Mouse (Mus musculus): Measurements from ENCODE around the gene Katnb1. TPM values are rescaled to one million over a fixed set of nuclear protein-coding genes. Genes with fewer than 3 reads are reported as not detected.

Gene Katnb1
- polyA plus RNA-seq, 1 experiment from 2014 or later: 8.2 TPM

DNA sequence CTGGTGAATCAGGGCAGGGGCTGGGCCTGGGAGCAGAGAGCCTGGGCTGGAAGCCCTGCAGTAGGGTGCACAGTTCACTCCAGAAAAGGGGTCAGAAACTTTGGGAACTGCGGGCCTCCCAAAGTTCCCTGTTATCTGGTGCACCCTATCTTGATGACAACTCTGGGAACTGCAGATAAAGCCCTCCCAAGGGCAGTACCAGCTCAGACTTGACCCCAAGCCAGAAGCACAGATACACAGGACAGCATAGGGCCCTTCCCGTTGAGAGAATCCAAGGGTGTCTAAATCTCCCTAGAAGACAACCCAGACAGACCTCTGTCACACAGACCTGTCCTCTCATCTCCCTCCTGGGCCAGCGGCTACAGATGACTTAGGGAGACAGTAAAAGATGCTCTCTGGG is 69.6 kb downstream of the Katnb1 start:
- no peak overlapping the region for H3K4me3 ChIP-seq (ENCODE audit: low read depth, low read length)
- no peak overlapping the region for H3K9ac ChIP-seq (ENCODE audit: low read depth, low read length)
- no peak overlapping the region for H3K4me2 ChIP-seq (ENCODE audit: low read depth, low read length)
- H3K27me3 ChIP-seq (ENCODE audit: control insufficient read depth, insufficient read depth, low read depth, low read length): no peaks in the 10 kb centered on the region; the same call in 1 of the 2 replicates
- ATAC-seq (ENCODE audit: low read depth): no peak
- no peaks in the 10 kb centered on the region for H3K36me3 ChIP-seq (ENCODE audit: control insufficient read depth, insufficient read depth)
- H3K27ac ChIP-seq (ENCODE audit: low read length): no peak overlapping the region
- WGBS (ENCODE audit: insufficient replicate concordance): 55% methylated on average over 3 of the region's 3 CpGs
- H3K9me3 ChIP-seq (replicated peaks; ENCODE audit: control insufficient read depth, low read length): no peaks in the 10 kb centered on the region
- peaks cover 7% of the 10 kb centered on the region for H3K4me1 ChIP-seq (ENCODE audit: control insufficient read depth, low read depth, low read length)

Other genes starting within 250 kb of the Katnb1 start
- gene Coq9, start 242.9 kb upstream of the Katnb1 start, polyA plus RNA-seq (2015; fragmentation: Nextera tagmentation; extraction: Ambion mirVana): 55.3 and 61.8 TPM in 2 replicates
- 37.5 TPM in 2 replicates for gene Ciapin1, start 242.8 kb upstream of the Katnb1 start, polyA plus RNA-seq (2015; fragmentation: Nextera tagmentation; extraction: Ambion mirVana)
- 65.7 and 67.0 TPM in 2 replicates for gene Polr2c, start 223.7 kb upstream of the Katnb1 start, polyA plus RNA-seq (2015; fragmentation: Nextera tagmentation; extraction: Ambion mirVana)
- gene Dok4, start 204.9 kb upstream of the Katnb1 start, polyA plus RNA-seq (2015; fragmentation: Nextera tagmentation; extraction: Ambion mirVana): 7.8 and 9.4 TPM in 2 replicates
- gene Ccdc102a, start 163.1 kb upstream of the Katnb1 start, polyA plus RNA-seq (2015; fragmentation: Nextera tagmentation; extraction: Ambion mirVana): 1.4 and 1.6 TPM in 2 replicates
- 0.37 and 0.39 TPM in 2 replicates for gene Adgrg5, start 157.5 kb upstream of the Katnb1 start, polyA plus RNA-seq (2015; fragmentation: Nextera tagmentation; extraction: Ambion mirVana)
- gene Adgrg1, start 106.4 kb upstream of the Katnb1 start, polyA plus RNA-seq (2015; fragmentation: Nextera tagmentation; extraction: Ambion mirVana): 45.0 and 50.6 TPM in 2 replicates
- 8.3 and 9.1 TPM in 2 replicates for gene Adgrg3, start 63.5 kb upstream of the Katnb1 start, polyA plus RNA-seq (2015; fragmentation: Nextera tagmentation; extraction: Ambion mirVana)
- 0.44 and 0.50 TPM in 2 replicates for gene Drc7, start 26.1 kb upstream of the Katnb1 start, polyA plus RNA-seq (2015; fragmentation: Nextera tagmentation; extraction: Ambion mirVana)
- 5.1 and 5.5 TPM in 2 replicates for gene Kifc3, start 121.6 kb downstream of the Katnb1 start, polyA plus RNA-seq (2015; fragmentation: Nextera tagmentation; extraction: Ambion mirVana)
- gene Cngb1, start 225.4 kb downstream of the Katnb1 start, polyA plus RNA-seq (2015; fragmentation: Nextera tagmentation; extraction: Ambion mirVana): 0.07 and 0.12 TPM in 2 replicates
- not detected in 2 replicates for gene Tepp, start 229.4 kb downstream of the Katnb1 start, polyA plus RNA-seq (2015; fragmentation: Nextera tagmentation; extraction: Ambion mirVana)